Mouse (Mus musculus): ENCODE results near the gene Gm40460. TPM values are rescaled to one million over a fixed set of nuclear protein-coding genes. Genes with fewer than 3 reads are reported as not detected.
A peak's percentile ranks its signal among the peaks of the same experiment; 100 is the strongest.
"Not testable (repeated sequence)": the region's sequence is repeated elsewhere in the genome, so short reads cannot be mapped to it uniquely, and the experiment has no call there.

Gm40460 gene
- polyA plus RNA-seq (2015; fragmentation: Nextera tagmentation; extraction: Ambion mirVana), result not detected in 2 replicates

DNA sequence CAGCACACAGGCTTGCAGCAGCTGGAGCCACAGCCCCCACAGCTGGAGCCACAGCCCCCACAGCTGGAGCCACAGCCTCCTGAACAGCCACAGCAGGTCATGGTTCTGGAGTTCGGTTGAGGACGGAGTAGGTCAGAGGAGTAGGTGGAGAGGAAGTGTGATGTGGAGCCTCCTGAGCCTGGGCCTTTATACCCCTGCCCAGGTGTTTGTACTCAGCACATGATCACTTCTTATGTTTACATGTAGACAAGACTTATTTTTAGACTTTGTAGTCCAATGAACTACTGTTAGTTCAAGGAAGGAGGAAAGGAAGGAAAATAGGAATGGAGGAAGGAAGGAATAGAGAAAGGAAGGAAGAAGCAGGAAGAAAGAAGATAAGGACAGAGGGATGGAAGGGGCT is at the start of gene Gm40460:
TSS of gene Gm40460 (minus strand) at position 101 of the 400 bp plus-strand sequence.
- no peak within 1 kb of the TSS for H3K4me3 ChIP-seq (ENCODE audit: low read depth, low read length)
- no peaks in the 10 kb centered on the region for H3K36me3 ChIP-seq (ENCODE audit: control insufficient read depth, insufficient read depth, low read length)
- H3K4me1 ChIP-seq (replicated peaks; ENCODE audit: control insufficient read depth, insufficient read depth), result no peaks in the 10 kb centered on the region
- H3K27me3 ChIP-seq (ENCODE audit: control insufficient read depth, insufficient read depth, low read length), result no peaks in the 10 kb centered on the region
- no peaks in the 10 kb centered on the region for H3K9me3 ChIP-seq (ENCODE audit: control insufficient read depth, low read length)
- ATAC-seq (ENCODE audit: low FRiP score, low TSS enrichment) (no peak), DNase-seq (ENCODE audit: low spot score) (no peak)
- 30% methylated on average over 2 of the region's 2 CpGs for WGBS
- no peak within 1 kb of the TSS for H3K27ac ChIP-seq (replicated peaks)
- H3K9ac ChIP-seq (ENCODE audit: low read length), result no peak within 1 kb of the TSS
- no peak within 1 kb of the TSS for H3K4me2 ChIP-seq (replicated peaks; ENCODE audit: low read depth)
- TF ChIP-seq CTCF (IDR thresholded peaks at IDR 0.05; ENCODE audit: low read depth), result no peak
- no peak for TF ChIP-seq EP300 (optimal IDR thresholded peaks at IDR 0.05)

DNA sequence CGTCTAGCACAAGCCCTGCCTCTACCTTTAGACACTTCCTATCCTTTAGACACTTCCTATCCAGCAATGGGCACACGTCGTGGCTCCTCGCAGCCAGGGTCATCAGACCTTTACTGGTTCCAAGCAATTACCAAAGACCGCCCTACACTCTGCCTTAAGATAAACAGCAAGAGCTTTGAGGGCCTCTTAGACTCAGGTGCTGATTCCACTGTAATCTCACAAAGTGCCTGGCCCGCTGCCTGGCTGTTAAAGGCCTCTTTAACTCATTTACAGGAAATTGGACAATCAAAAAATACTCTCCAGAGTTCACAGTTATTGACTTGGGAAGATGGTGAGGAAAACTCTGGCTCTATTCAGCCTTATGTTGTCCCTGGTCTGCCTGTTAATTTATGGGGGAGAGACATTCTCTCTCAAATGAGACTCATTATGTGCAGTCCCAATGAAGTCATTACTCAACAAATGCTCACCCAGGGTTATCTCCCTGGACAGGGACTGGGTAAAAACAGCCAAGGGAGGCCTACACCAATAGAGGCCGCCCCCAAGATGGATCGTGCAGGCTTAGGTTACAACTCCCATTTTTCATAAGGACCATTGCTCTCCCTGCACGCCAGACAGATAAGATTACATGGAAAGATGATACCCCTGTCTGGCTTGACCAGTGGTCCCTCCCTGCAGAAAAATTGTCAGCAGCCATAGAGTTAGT is 45.2 kb upstream of the Gm40460 start:
- H3K4me3 ChIP-seq (ENCODE audit: low read depth, low read length); H3K4me1 ChIP-seq (replicated peaks; ENCODE audit: control insufficient read depth, insufficient read depth); H3K36me3 ChIP-seq (ENCODE audit: control insufficient read depth, insufficient read depth, low read length); H3K27me3 ChIP-seq (ENCODE audit: control insufficient read depth, insufficient read depth, low read length); H3K27ac ChIP-seq (replicated peaks); DNase-seq (ENCODE audit: low spot score); H3K9ac ChIP-seq (ENCODE audit: low read length); H3K4me2 ChIP-seq (replicated peaks; ENCODE audit: low read depth); ATAC-seq (ENCODE audit: low FRiP score, low TSS enrichment); H3K9me3 ChIP-seq (ENCODE audit: control insufficient read depth, low read length): not testable (repeated sequence)
- 57% methylated on average over 9 of the region's 9 CpGs for WGBS

DNA sequence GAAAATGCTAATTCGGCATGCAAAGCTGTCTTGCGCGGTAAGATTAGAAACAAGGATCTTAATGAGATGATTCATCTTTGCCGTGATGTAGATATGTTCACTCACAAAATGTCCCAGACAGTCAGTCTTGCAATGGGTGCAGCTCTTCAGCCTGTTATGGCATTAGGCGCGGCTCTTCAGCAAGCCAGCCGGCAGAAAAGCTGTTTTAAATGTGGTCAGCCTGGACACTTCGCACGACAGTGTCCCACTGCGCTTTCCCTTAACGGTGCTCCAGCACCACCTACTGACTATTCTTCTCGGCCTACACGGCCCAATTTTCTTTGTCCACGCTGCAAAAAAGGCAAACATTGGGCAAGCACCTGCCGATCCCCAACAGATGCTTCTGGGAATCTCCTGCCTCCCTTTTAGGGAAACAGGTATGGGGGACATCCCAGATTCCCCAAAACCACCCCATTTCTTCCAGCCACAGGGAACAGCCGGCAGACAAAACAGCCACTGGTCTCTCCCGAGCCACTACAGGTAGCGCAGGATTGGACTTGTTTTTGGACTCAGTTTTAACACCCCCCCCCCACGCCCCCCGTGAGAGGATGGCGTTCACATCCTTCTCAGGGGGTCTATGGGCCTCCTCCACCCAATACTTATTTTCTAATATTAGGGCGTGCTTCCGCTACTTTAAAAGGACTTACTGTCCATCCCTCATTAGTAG is 44.4 kb upstream of the Gm40460 start:
- ATAC-seq (ENCODE audit: low FRiP score, low TSS enrichment), result peak; percentile 69
- TF ChIP-seq EP300 (optimal IDR thresholded peaks at IDR 0.05) (no peak), CTCF (IDR thresholded peaks at IDR 0.05; ENCODE audit: low read depth) (peak; percentile 72)
- 18% methylated on average over 23 of the region's 23 CpGs for WGBS
- Histone ChIP-seq H3K27me3 (ENCODE audit: control insufficient read depth, insufficient read depth, low read length) (no peaks in the 10 kb centered on the region), H3K4me3 (ENCODE audit: low read depth, low read length) (peak overlapping the region; percentile 57), H3K4me1 (replicated peaks; ENCODE audit: control insufficient read depth, insufficient read depth) (no peaks in the 10 kb centered on the region), H3K4me2 (replicated peaks; ENCODE audit: low read depth) (peak overlapping the region; percentile 88), H3K27ac (replicated peaks) (peak overlapping the region; percentile 24; the same call in 1 of the 2 replicates), H3K9me3 (ENCODE audit: control insufficient read depth, low read length) (no peaks in the 10 kb centered on the region), H3K9ac (ENCODE audit: low read length) (no peak overlapping the region), H3K36me3 (ENCODE audit: control insufficient read depth, insufficient read depth, low read length) (no peaks in the 10 kb centered on the region)
- peak; percentile 40 for DNase-seq (ENCODE audit: low spot score)

DNA sequence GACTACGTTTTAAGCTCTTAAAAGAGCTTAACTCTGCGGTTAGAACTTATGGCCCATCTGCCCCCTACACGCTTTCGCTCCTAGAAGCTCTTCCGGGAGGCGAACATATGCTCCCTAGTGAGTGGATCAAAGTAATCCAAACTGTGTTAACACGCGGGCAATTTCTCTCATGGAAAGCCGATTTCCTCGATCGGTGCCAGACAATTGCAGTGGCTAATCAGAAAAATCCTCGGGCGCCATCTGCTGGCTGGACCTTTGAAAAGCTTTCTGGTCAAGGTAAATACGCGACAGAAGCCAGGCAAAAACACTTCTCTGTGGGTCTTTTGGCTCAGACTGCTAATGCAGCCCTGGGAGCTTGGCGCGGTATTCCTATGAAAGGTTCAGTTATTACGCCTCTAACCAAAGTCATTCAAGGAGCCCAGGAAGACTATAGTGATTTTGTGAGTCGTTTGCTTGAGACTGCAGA is 43.8 kb upstream of the Gm40460 start:
- H3K9me3 ChIP-seq (ENCODE audit: control insufficient read depth, low read length), result no peaks in the 10 kb centered on the region
- peak overlapping the region; percentile 88 for H3K4me2 ChIP-seq (replicated peaks; ENCODE audit: low read depth)
- H3K27ac ChIP-seq (replicated peaks), result peak overlapping the region; percentile 81
- H3K4me1 ChIP-seq (replicated peaks; ENCODE audit: control insufficient read depth, insufficient read depth), result no peaks in the 10 kb centered on the region
- no peaks in the 10 kb centered on the region for H3K27me3 ChIP-seq (ENCODE audit: control insufficient read depth, insufficient read depth, low read length)
- H3K9ac ChIP-seq (ENCODE audit: low read length), result peak overlapping the region; percentile 71
- peak; percentile 54 for TF ChIP-seq EP300 (optimal IDR thresholded peaks at IDR 0.05)
- TF ChIP-seq CTCF (IDR thresholded peaks at IDR 0.05; ENCODE audit: low read depth), result peak; percentile 91
- DNase-seq (ENCODE audit: low spot score) (peak; percentile 94), ATAC-seq (ENCODE audit: low FRiP score, low TSS enrichment) (peak; percentile 87)
- under 1% methylated on average over 19 of the region's 19 CpGs for WGBS
- H3K36me3 ChIP-seq (ENCODE audit: control insufficient read depth, insufficient read depth, low read length), result no peaks in the 10 kb centered on the region
- H3K4me3 ChIP-seq (ENCODE audit: low read depth, low read length), result peak overlapping the region; percentile 57

DNA sequence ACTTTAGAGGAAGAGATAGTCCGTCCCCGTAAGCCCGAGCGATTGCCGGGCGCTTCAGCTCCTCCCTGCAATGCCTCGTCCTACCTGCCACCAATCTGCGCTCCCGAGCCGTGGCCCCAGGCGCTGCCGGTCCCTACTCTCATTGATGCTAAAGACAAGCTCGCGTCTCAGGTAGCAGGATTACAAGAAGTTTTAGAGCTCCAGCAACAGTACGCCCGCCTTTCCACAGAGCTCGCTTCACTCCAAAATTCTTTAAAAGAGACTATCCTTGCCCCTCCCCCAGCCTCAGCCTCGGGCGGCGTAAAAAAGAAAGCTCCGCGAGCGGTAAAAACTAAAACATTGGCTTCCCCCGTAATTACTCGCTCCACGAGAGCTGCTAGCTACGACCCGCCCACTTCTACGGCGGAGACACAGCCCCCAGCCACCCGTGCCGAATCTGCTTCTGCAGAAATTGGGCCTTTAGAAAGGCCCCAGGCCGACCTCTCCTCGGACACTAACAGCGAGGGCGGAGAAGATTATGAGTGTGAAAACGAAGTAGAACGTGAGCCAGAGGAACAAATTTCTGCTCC is 43.2 kb upstream of the Gm40460 start:
- Histone ChIP-seq H3K9ac (ENCODE audit: low read length) (peak overlapping the region; percentile 71), H3K36me3 (ENCODE audit: control insufficient read depth, insufficient read depth, low read length) (no peaks in the 10 kb centered on the region), H3K27ac (replicated peaks) (peak overlapping the region; percentile 81), H3K27me3 (ENCODE audit: control insufficient read depth, insufficient read depth, low read length) (no peaks in the 10 kb centered on the region), H3K4me1 (replicated peaks; ENCODE audit: control insufficient read depth, insufficient read depth) (no peaks in the 10 kb centered on the region), H3K4me2 (replicated peaks; ENCODE audit: low read depth) (peak overlapping the region; percentile 88), H3K4me3 (ENCODE audit: low read depth, low read length) (peak overlapping the region; percentile 57), H3K9me3 (ENCODE audit: control insufficient read depth, low read length) (no peaks in the 10 kb centered on the region)
- DNase-seq (ENCODE audit: low spot score) (peak; percentile 69), ATAC-seq (ENCODE audit: low FRiP score, low TSS enrichment) (peak; percentile 71)
- TF ChIP-seq CTCF (IDR thresholded peaks at IDR 0.05; ENCODE audit: low read depth) (peak; percentile 49), EP300 (optimal IDR thresholded peaks at IDR 0.05) (no peak)
- under 1% methylated on average over 38 of the region's 38 CpGs for WGBS

DNA sequence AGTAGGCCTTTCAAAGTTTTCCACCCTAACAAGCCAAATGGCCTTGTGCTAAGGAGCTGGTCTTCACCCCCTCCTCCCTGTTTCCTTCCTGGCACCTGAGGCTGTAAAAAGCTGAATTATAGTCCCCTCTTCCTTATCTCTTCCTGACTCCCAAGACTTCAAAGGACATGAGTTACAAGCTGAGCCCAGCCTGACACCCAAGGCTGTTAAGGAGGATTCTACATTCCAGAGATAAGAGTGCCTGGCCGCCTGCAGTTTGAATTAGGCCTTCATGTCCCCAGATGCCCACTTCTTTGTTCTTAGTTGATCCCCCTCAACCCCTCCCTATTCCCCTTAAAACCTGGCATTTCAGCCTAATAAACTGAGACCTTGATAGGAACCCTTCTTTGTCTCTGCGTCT is 42.0 kb upstream of the Gm40460 start:
- WGBS, result 78% methylated on average over 2 of the region's 2 CpGs
- not testable (repeated sequence) for H3K4me2 ChIP-seq (replicated peaks; ENCODE audit: low read depth); H3K4me1 ChIP-seq (replicated peaks; ENCODE audit: control insufficient read depth, insufficient read depth); H3K27me3 ChIP-seq (ENCODE audit: control insufficient read depth, insufficient read depth, low read length); H3K27ac ChIP-seq (replicated peaks); H3K36me3 ChIP-seq (ENCODE audit: control insufficient read depth, insufficient read depth, low read length); DNase-seq (ENCODE audit: low spot score); H3K9ac ChIP-seq (ENCODE audit: low read length); H3K9me3 ChIP-seq (ENCODE audit: control insufficient read depth, low read length); H3K4me3 ChIP-seq (ENCODE audit: low read depth, low read length); ATAC-seq (ENCODE audit: low FRiP score, low TSS enrichment)
